Mouse (Mus musculus) retina, embryonic 14.5 days (tissue): ENCODE measurements around the gene Atp6v1b1.
"Not testable (repeated sequence)": the region's sequence is repeated elsewhere in the genome, so short reads cannot be mapped to it uniquely, and the experiment has no call there.

Source experiments
- DNase-seq: peaks from one replicate; pipeline ENCODE4 v3.0.0-alpha.2; 2015; ENCODE audit warnings: low spot score

Gene Atp6v1b1

DNA sequence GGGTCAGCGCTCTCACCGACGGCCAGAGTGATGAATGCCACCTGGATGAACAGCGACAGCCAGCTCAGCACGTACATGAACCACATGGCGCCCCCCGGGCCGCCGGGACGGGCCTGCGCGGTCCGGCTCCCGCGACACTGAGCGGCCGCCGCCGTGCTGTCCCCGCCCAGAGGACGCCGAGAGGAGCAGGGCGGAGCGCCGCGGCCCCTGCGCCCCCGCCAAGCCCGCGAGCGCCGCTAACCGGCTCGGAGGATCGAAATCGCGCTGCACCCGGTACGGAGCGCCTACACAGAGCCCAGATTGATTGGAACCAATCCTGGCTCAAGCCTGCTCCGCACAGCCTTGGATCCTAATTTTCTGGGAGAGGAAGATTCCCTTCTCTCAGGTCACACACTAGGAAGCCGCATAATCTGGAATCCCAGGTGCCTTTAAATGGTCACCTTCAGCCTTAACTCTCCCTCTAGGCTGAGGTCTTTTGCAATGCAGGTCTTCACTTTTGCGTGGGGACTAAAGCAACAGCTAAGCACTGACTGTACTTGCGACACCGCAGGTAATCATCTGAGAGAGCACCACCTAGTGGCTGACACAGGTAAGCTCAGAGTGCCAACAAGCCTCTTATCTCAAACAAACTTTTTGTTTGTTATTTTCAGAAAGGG is 33.0 kb downstream of the Atp6v1b1 start, which contains the start of gene Tex261:
Tex261 (minus strand) TSS at position 176 of the 656 bp plus-strand sequence.
- DNase-seq: peak; percentile 93

DNA sequence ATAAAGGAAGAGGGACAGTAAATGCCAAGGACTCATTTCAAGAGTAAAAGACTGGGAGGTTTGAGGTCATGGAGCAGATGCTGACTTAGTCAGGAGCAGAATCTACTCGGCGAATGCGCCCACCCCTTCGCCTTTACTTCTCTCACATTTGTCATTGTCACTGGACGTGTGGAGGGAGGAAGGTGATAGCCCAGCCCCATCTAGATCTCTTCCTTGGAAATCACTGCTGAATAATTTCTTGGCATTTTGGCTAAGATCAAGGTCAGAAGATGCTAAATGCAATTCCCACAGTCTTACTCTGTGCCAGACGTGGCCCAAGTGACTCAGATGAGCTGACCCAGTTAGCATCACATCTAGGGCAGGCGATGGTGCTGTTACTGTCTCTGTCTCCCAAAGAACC is 35.5 kb downstream of the Atp6v1b1 start:
- DNase-seq: no peak

DNA sequence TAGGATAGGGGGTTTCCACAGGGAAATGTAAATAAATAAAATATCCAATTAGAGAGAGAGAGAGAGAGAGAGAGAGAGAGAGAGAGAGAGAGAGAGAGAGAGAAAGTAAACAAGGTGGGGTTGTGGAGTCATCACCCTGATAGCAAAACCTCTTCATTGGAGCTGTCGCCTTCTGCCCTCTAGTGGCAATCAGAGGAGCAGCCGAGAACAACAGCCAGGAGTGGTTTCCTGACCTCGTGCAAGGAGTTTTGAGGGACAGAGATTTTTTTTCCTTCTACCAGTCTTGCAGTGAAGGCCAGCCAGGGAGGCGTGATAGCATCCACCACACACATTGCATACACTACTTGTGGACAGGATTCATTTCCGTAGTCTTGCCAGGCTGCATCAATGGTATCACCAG is 36.2 kb downstream of the Atp6v1b1 start:
- DNase-seq: peak; percentile 79

DNA sequence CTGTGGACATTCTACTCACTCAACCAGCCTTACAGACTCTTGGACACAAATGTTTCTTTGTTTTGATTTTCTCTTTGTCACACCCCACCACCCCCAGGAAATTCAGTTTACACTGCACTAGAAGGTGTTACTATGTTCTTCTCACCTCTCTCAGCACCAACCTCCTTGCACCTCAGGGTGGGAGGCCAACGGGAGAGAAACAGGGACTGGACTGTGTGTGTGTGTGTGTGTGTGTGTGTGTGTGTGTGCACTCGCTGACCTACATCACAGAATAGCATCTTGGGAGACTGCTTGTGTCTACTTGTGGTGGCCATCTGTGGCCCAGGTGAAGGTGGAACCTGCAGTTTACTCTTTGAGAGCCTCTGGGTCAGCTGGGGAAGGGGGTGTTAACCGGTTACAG is 43.6 kb downstream of the Atp6v1b1 start:
- DNase-seq: no peak

DNA sequence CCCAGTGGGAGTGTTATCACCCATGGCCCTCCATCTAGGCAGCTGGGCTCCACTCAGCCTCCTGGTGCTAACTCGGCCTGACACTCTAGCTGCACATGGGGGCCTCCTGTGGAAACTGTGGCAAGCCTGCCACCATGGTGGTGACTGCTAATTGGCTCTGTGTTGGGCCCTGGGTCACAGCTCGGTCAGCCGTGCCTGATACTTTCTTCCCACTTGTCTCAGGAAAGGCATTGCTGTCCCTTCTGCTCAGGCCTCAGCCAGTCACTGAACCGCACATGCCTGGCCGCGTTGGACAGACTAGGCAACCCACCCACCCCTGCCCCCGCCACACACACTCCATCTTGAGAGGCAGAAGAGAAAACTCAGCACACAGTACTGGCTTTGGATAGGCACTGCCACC is 45.8 kb downstream of the Atp6v1b1 start:
- DNase-seq: peak; percentile 96

DNA sequence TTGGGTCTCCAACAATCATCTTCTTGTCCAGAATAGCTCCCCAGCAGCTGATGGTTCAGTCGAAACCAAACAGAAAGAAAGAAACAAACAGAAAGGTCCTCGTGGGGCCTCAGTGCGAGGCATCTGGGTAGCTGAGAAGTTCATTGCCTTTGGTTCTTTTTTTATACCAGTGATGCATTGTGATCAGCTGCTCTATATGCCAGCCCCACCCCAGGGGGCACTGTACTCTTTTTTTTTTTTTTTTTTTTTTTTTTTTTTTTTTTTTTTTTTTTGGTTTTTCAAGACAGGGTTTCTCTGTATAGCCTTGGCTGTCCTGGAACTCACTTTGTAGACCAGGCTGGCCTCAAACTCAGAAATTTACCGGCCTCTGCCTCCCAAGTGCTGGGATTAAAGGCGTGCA is 47.7 kb downstream of the Atp6v1b1 start:
- DNase-seq: not testable (repeated sequence)

DNA sequence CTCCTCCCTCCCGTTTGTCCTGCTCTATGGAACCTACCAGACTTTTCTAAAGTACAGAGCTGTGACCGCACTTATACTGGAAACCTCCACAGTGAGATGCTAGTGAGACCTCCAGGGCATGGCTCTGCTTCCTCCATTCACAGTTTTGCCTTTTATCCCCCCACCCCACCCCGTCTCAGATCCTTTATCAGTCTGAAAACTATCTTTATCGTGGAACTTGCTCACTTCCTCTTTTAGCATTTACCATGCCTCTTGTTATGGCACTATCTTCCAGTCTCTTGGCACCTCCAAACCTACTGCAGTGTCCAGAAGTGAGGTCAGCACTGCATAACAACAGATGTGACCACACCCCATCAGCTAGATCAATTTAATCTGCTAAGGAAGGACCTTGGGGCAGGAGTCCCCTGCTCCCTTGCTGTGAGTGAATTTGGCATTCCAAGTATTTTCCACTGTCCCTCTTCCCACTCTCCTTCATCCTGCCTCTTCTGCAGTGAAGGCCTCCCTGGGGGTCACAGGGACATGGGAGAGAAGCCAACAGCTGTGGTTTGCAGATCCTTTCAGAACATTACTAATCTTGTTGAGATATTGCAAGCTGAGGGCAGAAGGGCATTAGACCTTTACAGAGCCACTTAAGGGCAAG is 48.6 kb downstream of the Atp6v1b1 start:
- no peak for DNase-seq

DNA sequence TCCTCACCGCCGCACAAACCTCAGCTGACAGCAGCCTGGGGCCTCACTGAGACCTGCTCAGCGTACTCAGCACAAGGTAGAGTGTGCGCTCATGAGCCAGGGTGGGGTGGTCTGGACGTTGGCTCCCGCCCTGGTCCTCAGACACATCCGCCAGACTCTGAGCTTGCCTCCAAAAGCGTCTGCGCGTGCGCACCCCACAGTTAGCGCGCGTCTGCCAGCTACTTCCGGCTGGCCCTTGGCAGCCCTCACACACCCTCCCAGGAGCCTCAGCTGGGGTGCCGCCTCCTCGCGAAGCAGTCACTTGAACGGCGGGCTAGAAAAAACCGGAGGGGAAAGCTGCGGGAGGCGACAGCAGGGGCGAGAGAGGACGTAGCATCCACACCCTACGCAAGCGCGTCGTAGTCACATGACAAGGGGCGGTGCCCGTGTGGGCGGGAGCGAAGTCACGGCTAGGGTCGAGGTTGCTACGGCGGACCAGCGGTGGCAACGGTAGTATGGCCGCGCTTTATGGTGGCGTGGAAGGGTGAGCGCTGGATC is 52.0 kb downstream of the Atp6v1b1 start, which contains the start of gene Nagk:
Nagk (plus strand) TSS at position 223 of the 537 bp plus-strand sequence.
- DNase-seq: peak; percentile 94

DNA sequence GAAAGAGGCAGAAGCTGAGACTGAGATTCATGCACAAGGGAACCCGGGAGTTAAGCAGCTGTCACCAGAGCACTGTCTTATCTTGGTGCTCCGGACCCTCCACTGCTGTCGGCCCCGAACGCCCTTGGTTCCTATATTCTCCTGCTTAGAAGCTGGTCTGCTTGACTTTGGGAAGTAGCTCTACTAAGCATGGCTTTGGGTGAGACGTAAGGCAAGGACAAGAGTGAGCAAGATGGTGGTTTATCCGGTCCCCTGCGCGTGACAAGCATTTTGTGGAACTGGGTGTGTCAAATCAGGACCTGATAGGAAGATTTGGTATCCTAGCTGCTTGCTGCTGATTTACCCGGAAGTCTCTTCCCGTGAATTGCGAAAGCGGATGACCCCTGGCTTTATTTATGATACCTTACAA is 52.7 kb downstream of the Atp6v1b1 start:
- DNase-seq: no peak

DNA sequence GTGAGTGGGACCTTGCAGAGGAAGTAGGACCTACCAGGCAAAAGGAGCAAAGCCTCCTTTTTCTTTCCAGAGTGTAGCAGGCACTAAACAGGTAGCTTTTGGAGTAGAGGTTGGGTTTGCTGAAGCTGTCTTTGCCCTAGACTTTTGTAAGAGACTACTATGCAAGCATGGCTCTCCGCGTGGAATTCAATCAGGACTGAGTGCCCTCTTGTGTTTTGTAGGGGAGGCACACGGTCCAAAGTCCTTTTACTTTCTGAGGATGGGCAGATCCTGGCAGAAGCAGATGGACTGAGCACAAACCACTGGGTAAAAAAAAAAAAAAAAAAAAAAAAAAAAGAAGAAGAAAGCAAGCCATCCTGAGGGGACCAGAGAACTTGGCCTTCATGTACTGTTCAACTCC is 53.9 kb downstream of the Atp6v1b1 start:
- DNase-seq: peak; percentile 32

DNA sequence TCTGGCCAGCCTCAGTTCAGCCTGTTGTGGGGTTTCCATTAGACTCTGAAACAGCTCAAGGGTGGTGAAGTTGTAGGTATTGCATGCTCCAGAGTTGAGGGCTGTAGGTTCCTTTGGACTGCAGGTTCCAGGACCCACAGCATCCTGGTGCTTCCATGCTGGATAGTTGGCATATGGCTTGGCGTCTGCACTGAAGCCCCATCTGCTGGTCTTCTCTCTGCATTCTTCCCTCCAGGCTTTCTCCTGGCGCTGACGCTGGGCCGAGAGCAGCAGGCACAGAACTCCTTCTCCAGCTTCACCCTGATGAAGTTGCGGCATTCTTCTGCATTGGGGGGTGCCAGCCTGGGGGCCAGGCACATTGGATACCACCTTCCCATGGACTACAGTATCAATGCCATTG is 59.2 kb downstream of the Atp6v1b1 start:
- DNase-seq: no peak

DNA sequence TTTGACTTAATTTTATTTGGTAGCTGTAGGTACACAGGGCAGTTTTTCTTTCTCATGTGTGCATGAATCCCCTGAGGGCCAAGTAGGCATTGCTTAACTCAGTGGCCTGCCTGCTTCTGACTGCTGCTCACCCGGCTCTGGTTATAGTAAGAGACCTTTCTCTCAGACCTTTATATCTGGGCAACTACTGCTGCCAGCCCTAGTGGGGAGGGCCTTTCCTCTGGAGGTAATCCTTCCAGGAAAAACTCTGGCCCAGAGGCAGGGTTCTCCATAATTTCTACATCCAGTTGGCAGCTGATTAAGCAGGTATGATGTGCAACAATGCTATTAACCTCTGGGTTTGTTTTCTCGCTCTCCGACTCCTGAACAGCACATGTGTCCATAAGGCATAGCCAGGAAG is 60.1 kb downstream of the Atp6v1b1 start:
- no peak for DNase-seq
